Comparison of ENCODE assay signal across 8 mouse cellular contexts in the genomic region with DNA sequence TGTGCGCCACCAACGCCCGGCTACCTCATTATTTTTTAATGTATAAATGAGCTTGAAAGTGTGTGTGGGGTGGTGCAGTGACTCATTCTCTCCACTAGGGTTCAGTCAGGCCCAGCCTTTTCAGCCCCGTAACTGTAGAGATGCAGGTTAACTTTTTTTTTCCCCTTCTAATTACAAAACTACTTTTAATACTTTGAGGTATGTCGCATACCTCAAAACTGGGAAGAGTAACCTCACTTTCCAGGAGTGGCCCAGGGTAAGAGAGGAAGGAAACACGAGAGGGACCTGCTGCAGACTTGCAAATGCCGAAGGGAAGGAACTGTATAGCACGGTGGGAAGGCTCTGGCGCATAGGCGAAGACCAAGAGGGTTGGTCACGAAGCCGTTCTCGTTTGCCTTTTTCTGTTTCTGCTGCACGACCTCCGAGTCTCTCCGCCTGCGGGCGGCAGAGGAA. TPM values are rescaled to one million over a fixed set of nuclear protein-coding genes. Genes with fewer than 3 reads are reported as not detected.
DNase-seq lines count a peak whose midpoint lies in the region; ATAC-seq lines count a peak whose summit lies in the region.

No protein-coding gene starts in this region.

- peak; percentile 77 for DNase-seq in Muller cell, postnatal 12 days (ENCODE audit: inconsistent ontology term)
- peak; percentile 78 for DNase-seq in cerebellum, adult 11 months
- DNase-seq in layer of hippocampus, postnatal 25 days (ENCODE audit: extremely low spot score in 1 of 2, low spot score in 1 of 2), result peak; percentile 28 to 52
- peak; percentile 54 to 76 for DNase-seq in lung, postnatal 4 days
- DNase-seq in retina, embryonic 14.5 days (ENCODE audit: low spot score), result peak; percentile 79
- peak; percentile 64 to 65 for DNase-seq in thymus, postnatal 36 days

- H3K36me3 ChIP-seq in forebrain, embryonic 13.5 days (ENCODE audit: poor library complexity, severe bottlenecking), result no peaks in the 10 kb centered on the region
- H3K36me3 ChIP-seq in hindbrain, embryonic 12.5 days, result no peaks in the 10 kb centered on the region

- H3K4me3 ChIP-seq in forebrain, embryonic 13.5 days, result peak overlapping the region; percentile 23
- peak overlapping the region; percentile 25 for H3K4me3 ChIP-seq in hindbrain, embryonic 12.5 days

- no peak overlapping the region for H3K27ac ChIP-seq in forebrain, embryonic 13.5 days
- H3K27ac ChIP-seq in hindbrain, embryonic 12.5 days, result no peak overlapping the region

- WGBS in forebrain, embryonic 13.5 days, result under 1% methylated on average over 18 of the region's 18 CpGs
- WGBS in hindbrain, embryonic 12.5 days, result 2% methylated on average over 18 of the region's 18 CpGs

- H3K4me2 ChIP-seq in forebrain, embryonic 13.5 days, result peak overlapping the region; percentile 54
- peak overlapping the region; percentile 45 for H3K4me2 ChIP-seq in hindbrain, embryonic 12.5 days (replicated peaks)

- peak; percentile 37; the same call in 1 of the 2 replicates for ATAC-seq in forebrain, embryonic 13.5 days
- 0 out of 2 replicates have a peak, but pooled peaks have one; percentile 38 for ATAC-seq in hindbrain, embryonic 12.5 days (ENCODE audit: low FRiP score)

- peaks cover 17% of the 10 kb centered on the region for H3K27me3 ChIP-seq in forebrain, embryonic 13.5 days
- H3K27me3 ChIP-seq in hindbrain, embryonic 12.5 days, result peaks cover 3% of the 10 kb centered on the region; the same call in 1 of the 2 replicates

- peaks cover 12% of the 10 kb centered on the region for H3K4me1 ChIP-seq in forebrain, embryonic 13.5 days
- peaks cover 9% of the 10 kb centered on the region for H3K4me1 ChIP-seq in hindbrain, embryonic 12.5 days

- no peaks in the 10 kb centered on the region for H3K9me3 ChIP-seq in forebrain, embryonic 13.5 days (replicated peaks)
- no peaks in the 10 kb centered on the region for H3K9me3 ChIP-seq in hindbrain, embryonic 12.5 days (replicated peaks)

- H3K9ac ChIP-seq in forebrain, embryonic 13.5 days, result peak overlapping the region; percentile 47; the same call in 1 of the 2 replicates
- H3K9ac ChIP-seq in hindbrain, embryonic 12.5 days, result no peak overlapping the region

RNA-seq across cellular contexts. Expression of gene Spryd4, which starts 1.3 kb away (rescaled TPM):
- 17.9 and 19.1 TPM in 2 replicates for polyA plus RNA-seq in forebrain, embryonic 13.5 days (2015; fragmentation: Nextera tagmentation; extraction: Ambion mirVana)
- polyA plus RNA-seq in hindbrain, embryonic 12.5 days (2016; fragmentation: Nextera tagmentation; extraction: Ambion mirVana), result 24.5 and 25.6 TPM in 2 replicates
- 10 to 100 TPM in 1 of 2 experiments, 1 to 10 TPM in 1; 8.5 to 10.6 TPM for total RNA-seq in layer of hippocampus, postnatal 25 days (2021)

RNA-seq across cellular contexts. Expression of gene Mip, which starts 12.7 kb away (rescaled TPM):
- 0.13 and 0.21 TPM in 2 replicates for polyA plus RNA-seq in forebrain, embryonic 13.5 days (2015; fragmentation: Nextera tagmentation; extraction: Ambion mirVana)
- not detected in 2 replicates for polyA plus RNA-seq in hindbrain, embryonic 12.5 days (2016; fragmentation: Nextera tagmentation; extraction: Ambion mirVana)
- not detected for total RNA-seq in layer of hippocampus, postnatal 25 days (2021)

RNA-seq across cellular contexts. Expression of gene Gls2, which starts 18.6 kb away (rescaled TPM):
- 0.48 and 1.3 TPM in 2 replicates for polyA plus RNA-seq in forebrain, embryonic 13.5 days (2015; fragmentation: Nextera tagmentation; extraction: Ambion mirVana)
- 0.61 and 0.70 TPM in 2 replicates for polyA plus RNA-seq in hindbrain, embryonic 12.5 days (2016; fragmentation: Nextera tagmentation; extraction: Ambion mirVana)
- total RNA-seq in layer of hippocampus, postnatal 25 days (2021), result 10 to 100 TPM; 19.2 to 23.5 TPM

RNA-seq across cellular contexts. Expression of gene Timeless, which starts 19.0 kb away (rescaled TPM):
- polyA plus RNA-seq in forebrain, embryonic 13.5 days (2015; fragmentation: Nextera tagmentation; extraction: Ambion mirVana), result 52.9 and 62.1 TPM in 2 replicates
- 46.2 and 53.7 TPM in 2 replicates for polyA plus RNA-seq in hindbrain, embryonic 12.5 days (2016; fragmentation: Nextera tagmentation; extraction: Ambion mirVana)
- 1 to 10 TPM; 4.3 to 5.6 TPM for total RNA-seq in layer of hippocampus, postnatal 25 days (2021)

RNA-seq across cellular contexts. Expression of gene Rbms2, which starts 32.8 kb away (rescaled TPM):
- 12.6 and 12.9 TPM in 2 replicates for polyA plus RNA-seq in forebrain, embryonic 13.5 days (2015; fragmentation: Nextera tagmentation; extraction: Ambion mirVana)
- polyA plus RNA-seq in hindbrain, embryonic 12.5 days (2016; fragmentation: Nextera tagmentation; extraction: Ambion mirVana), result 22.5 and 25.5 TPM in 2 replicates
- 10 to 100 TPM; 11.5 to 11.9 TPM for total RNA-seq in layer of hippocampus, postnatal 25 days (2021)
